Mouse (Mus musculus) forebrain, embryonic 15.5 days (tissue): ENCODE measurements at regions not wholly inside any gene's neighbourhood (a gene's known extent, or its start where the extent isn't known, plus 50 kb on each side); places are given as distances from the start of the nearest gene placed in this dataset.

Experiments used
- ATAC-seq: fragments of 200-750 bp; cut with Nextera tagmentation; replicated peaks from 2 replicates; pipeline ENCODE4 v1.8.0; 2017; ENCODE audit warnings: mild to moderate bottlenecking, moderate TSS enrichment, moderate library complexity
- H3K27ac ChIP-seq: fragments of 300-500 bp; sonication (generic); replicated peaks from 2 replicates; pipeline ENCODE4 v1.5.1; 2015; ENCODE audit warnings: mild to moderate bottlenecking, inconsistent platforms
- H3K27me3 ChIP-seq: fragments of 300-500 bp; sonication (generic); 2 replicates; pipeline ENCODE4 v1.6.1; 2015; ENCODE audit warnings: inconsistent platforms
- H3K36me3 ChIP-seq: fragments of 300-500 bp; sonication (generic); 2 replicates; pipeline ENCODE4 v1.6.1; 2015; ENCODE audit warnings: mild to moderate bottlenecking, inconsistent platforms
- H3K4me1 ChIP-seq: fragments of 300-500 bp; sonication (generic); 2 replicates; pipeline ENCODE4 v1.6.1; 2015; ENCODE audit warnings: inconsistent platforms
- H3K4me2 ChIP-seq: fragments of 300-500 bp; sonication (generic); replicated peaks from 2 replicates; pipeline ENCODE4 v1.6.1; 2015; ENCODE audit warnings: mild to moderate bottlenecking, inconsistent platforms
- H3K4me3 ChIP-seq: fragments of 300-500 bp; sonication (generic); 2 replicates; pipeline ENCODE4 v1.5.1; 2015; ENCODE audit warnings: mild to moderate bottlenecking, inconsistent platforms
- H3K9ac ChIP-seq: fragments of 300-500 bp; sonication (generic); replicated peaks from 2 replicates; pipeline ENCODE4 v1.6.1; 2015; ENCODE audit warnings: mild to moderate bottlenecking, inconsistent platforms
- H3K9me3 ChIP-seq: fragments of 300-500 bp; sonication (generic); 2 replicates; pipeline ENCODE4 v1.6.1; 2016; ENCODE audit warnings: inconsistent platforms
- WGBS: fragments of 180-500 bp; shearing (Covaris S2); methylation state at CpG from one replicate; pipeline ENCODE4 v1.1.7; 2015; ENCODE audit warnings: mixed read lengths; 5-methylcytosine and 5-hydroxymethylcytosine counted together

- H3K27ac ChIP-seq = no peak overlapping the region
- no peaks in the 10 kb centered on the region for H3K4me1 ChIP-seq
- no peak overlapping the region for H3K4me2 ChIP-seq
- H3K27me3 ChIP-seq = no peaks in the 10 kb centered on the region
- no peaks in the 10 kb centered on the region for H3K36me3 ChIP-seq
- H3K9me3 ChIP-seq = no peaks in the 10 kb centered on the region
- no peak overlapping the region for H3K4me3 ChIP-seq
- no peak overlapping the region for H3K9ac ChIP-seq
- no peak for ATAC-seq
- 87% methylated on average over 9 of the region's 9 CpGs for WGBS
These were observed 431.0 kb downstream of the Tbc1d22a start for GRCm38 (mm10) chr15:86645244-86645643.

GRCm38 (mm10) chr15:86648131-86648530, 433.9 kb downstream of the Tbc1d22a start:
- ATAC-seq = no peak
- H3K27me3 ChIP-seq = no peaks in the 10 kb centered on the region
- H3K4me2 ChIP-seq = no peak overlapping the region
- no peaks in the 10 kb centered on the region for H3K36me3 ChIP-seq
- 85% methylated on average over 3 of the region's 3 CpGs for WGBS
- no peaks in the 10 kb centered on the region for H3K9me3 ChIP-seq
- no peaks in the 10 kb centered on the region for H3K4me1 ChIP-seq
- no peak overlapping the region for H3K27ac ChIP-seq
- H3K4me3 ChIP-seq = no peak overlapping the region
- no peak overlapping the region for H3K9ac ChIP-seq

DNA sequence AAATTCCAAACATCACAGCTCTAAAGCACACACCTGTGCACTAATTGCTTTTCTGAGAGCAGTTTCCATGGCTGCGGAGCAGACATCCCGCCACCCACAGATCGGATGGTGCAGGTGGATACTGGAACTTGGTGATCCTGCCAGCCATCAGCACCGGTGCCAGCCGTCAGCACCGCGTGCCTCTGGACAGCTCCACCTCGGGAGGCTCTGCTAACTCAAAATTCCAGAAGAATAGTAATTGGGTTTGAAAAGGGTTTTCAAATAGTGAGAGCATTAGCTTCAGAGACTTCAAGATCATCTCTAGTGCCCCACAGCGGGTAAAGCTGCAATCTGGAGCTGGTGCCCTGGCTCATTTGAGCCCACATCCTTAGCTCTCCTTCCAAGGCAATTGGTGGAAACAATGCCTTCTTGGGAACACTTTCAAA, 458.8 kb downstream of the Tbc1d22a start:
- 0 out of 2 replicates have a peak, but pooled peaks cover 8% of the 10 kb centered on the region for H3K27me3 ChIP-seq
- ATAC-seq = peak; percentile 84
- no peaks in the 10 kb centered on the region for H3K9me3 ChIP-seq
- 14% methylated on average over 9 of the region's 9 CpGs for WGBS
- peaks cover 8% of the 10 kb centered on the region for H3K4me1 ChIP-seq
- no peak overlapping the region for H3K4me2 ChIP-seq
- no peak overlapping the region for H3K9ac ChIP-seq
- no peaks in the 10 kb centered on the region for H3K36me3 ChIP-seq
- no peak overlapping the region for H3K4me3 ChIP-seq
- H3K27ac ChIP-seq = no peak overlapping the region

DNA sequence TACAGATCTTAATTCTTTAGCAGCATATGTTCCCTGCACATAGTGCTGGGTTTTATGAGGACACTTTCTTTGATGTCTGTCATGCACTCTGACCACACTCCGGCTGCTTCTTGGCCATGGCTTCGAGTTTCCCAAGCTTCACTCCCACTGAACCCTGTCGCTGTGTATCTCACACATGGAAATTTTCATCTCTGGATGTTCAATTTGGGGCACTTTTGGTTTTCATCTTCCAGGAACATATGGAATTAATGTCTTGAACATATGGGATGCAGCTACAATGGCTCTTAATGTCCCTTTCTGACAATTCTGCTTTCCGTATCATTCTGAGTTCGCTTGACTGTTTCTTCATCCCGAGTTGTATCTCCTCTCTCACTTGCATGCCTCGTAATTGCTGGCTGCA, 462.8 kb downstream of the Tbc1d22a start:
- no peak overlapping the region for H3K27ac ChIP-seq
- no peaks in the 10 kb centered on the region for H3K9me3 ChIP-seq
- ATAC-seq = no peak
- H3K9ac ChIP-seq = no peak overlapping the region
- peaks cover 8% of the 10 kb centered on the region for H3K4me1 ChIP-seq
- H3K36me3 ChIP-seq = no peaks in the 10 kb centered on the region
- no peak overlapping the region for H3K4me2 ChIP-seq
- no peak overlapping the region for H3K4me3 ChIP-seq
- no peaks in the 10 kb centered on the region for H3K27me3 ChIP-seq
- WGBS = 77% methylated on average over 7 of the region's 7 CpGs

DNA sequence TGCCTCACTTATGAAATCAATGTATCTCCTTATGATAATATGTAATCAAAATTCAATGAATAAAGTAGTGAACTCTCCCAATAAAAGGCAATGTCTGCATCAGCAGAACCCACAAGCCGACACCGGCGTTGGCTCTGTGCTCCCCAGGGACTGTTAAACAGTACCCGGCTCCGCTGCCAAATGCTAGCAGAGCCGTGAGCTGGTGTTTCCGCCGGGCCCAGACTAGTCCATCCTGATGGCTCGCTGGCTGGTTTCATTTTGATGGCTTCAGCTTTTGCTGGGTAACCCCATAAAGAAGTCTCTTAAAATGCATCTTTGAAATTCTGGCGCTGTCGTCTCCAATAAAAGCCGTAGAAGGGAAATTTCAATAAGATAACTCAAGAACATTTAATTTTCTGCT, 468.8 kb downstream of the Tbc1d22a start:
- H3K4me2 ChIP-seq = no peak overlapping the region
- no peak for ATAC-seq
- H3K9me3 ChIP-seq = no peaks in the 10 kb centered on the region
- H3K36me3 ChIP-seq = no peaks in the 10 kb centered on the region
- no peaks in the 10 kb centered on the region for H3K27me3 ChIP-seq
- no peak overlapping the region for H3K9ac ChIP-seq
- no peak overlapping the region for H3K4me3 ChIP-seq
- no peak overlapping the region for H3K27ac ChIP-seq
- 86% methylated on average over 12 of the region's 12 CpGs for WGBS
- no peaks in the 10 kb centered on the region for H3K4me1 ChIP-seq

DNA sequence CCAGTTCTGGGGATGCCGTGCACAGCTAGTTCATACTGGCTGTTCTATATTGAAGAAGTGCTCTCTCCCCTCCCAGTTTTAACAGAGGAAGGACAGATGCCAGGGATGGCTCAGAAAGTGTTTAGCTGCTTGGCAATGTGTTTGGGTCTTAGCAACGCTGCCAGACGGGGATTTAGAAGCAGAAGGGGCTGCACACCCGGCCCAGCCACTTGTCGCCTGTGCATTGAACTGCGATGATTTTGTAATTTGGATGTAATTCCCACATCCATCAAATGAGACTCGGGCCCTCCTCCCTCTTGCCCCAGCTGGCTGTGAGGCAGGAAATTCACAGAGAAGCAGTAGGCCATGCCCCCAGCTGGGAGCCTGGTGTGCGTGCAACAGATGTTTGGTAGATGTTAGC, 475.4 kb downstream of the Tbc1d22a start:
- H3K4me1 ChIP-seq = peaks cover 11% of the 10 kb centered on the region
- ATAC-seq = peak; percentile 64
- H3K9me3 ChIP-seq = no peaks in the 10 kb centered on the region
- no peak overlapping the region for H3K9ac ChIP-seq
- no peaks in the 10 kb centered on the region for H3K27me3 ChIP-seq
- H3K27ac ChIP-seq = no peak overlapping the region
- no peak overlapping the region for H3K4me3 ChIP-seq
- H3K4me2 ChIP-seq = no peak overlapping the region
- WGBS = 26% methylated on average over 8 of the region's 8 CpGs
- no peaks in the 10 kb centered on the region for H3K36me3 ChIP-seq

GRCm38 (mm10) chr15:86696806-86697205, 482.5 kb downstream of the Tbc1d22a start:
- 65% methylated on average over 4 of the region's 4 CpGs for WGBS
- no peaks in the 10 kb centered on the region for H3K27me3 ChIP-seq
- H3K4me1 ChIP-seq = no peaks in the 10 kb centered on the region
- no peak overlapping the region for H3K9ac ChIP-seq
- H3K4me2 ChIP-seq = no peak overlapping the region
- H3K4me3 ChIP-seq = no peak overlapping the region
- no peaks in the 10 kb centered on the region for H3K36me3 ChIP-seq
- no peak overlapping the region for H3K27ac ChIP-seq
- ATAC-seq = no peak
- no peaks in the 10 kb centered on the region for H3K9me3 ChIP-seq

GRCm38 (mm10) chr15:86710429-86710828, 496.2 kb downstream of the Tbc1d22a start:
- no peaks in the 10 kb centered on the region for H3K4me1 ChIP-seq
- no peak overlapping the region for H3K4me2 ChIP-seq
- no peak overlapping the region for H3K27ac ChIP-seq
- H3K27me3 ChIP-seq = no peaks in the 10 kb centered on the region
- WGBS = 85% methylated on average over 2 of the region's 2 CpGs
- no peak for ATAC-seq
- no peak overlapping the region for H3K4me3 ChIP-seq
- H3K36me3 ChIP-seq = no peaks in the 10 kb centered on the region
- no peak overlapping the region for H3K9ac ChIP-seq
- H3K9me3 ChIP-seq = no peaks in the 10 kb centered on the region

GRCm38 (mm10) chr15:86718376-86718775, 504.1 kb downstream of the Tbc1d22a start:
- H3K27ac ChIP-seq = no peak overlapping the region
- WGBS = 47% methylated on average over 9 of the region's 9 CpGs
- H3K4me1 ChIP-seq = no peaks in the 10 kb centered on the region
- H3K4me2 ChIP-seq = no peak overlapping the region
- H3K9me3 ChIP-seq = no peaks in the 10 kb centered on the region
- no peak overlapping the region for H3K9ac ChIP-seq
- H3K27me3 ChIP-seq = no peaks in the 10 kb centered on the region
- no peak for ATAC-seq
- H3K4me3 ChIP-seq = no peak overlapping the region
- H3K36me3 ChIP-seq = no peaks in the 10 kb centered on the region

DNA sequence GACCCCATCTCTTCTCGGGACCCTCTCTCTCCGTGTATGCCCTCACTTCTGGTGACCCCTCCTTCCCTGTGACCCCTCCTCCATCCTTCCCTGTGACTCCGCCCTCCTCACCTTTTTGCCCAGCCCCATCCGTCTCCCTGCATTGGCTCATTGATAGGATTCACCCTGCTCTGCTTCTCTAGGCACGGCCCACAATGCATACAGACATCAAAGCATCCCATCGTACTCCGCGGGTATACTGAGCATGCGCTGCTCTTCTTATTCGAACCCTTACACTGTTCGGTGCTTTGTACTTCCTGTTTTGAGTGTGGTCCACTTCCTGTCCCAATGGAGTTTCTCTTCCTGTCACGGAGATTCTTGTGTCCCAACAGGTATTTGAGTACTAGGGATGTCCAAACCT, 504.8 kb downstream of the Tbc1d22a start:
- ATAC-seq = no peak
- H3K4me1 ChIP-seq = no peaks in the 10 kb centered on the region
- no peak overlapping the region for H3K27ac ChIP-seq
- 87% methylated on average over 12 of the region's 12 CpGs for WGBS
- H3K4me2 ChIP-seq = no peak overlapping the region
- no peak overlapping the region for H3K9ac ChIP-seq
- H3K9me3 ChIP-seq = no peaks in the 10 kb centered on the region
- H3K27me3 ChIP-seq = no peaks in the 10 kb centered on the region
- H3K36me3 ChIP-seq = no peaks in the 10 kb centered on the region
- H3K4me3 ChIP-seq = no peak overlapping the region

- H3K4me3 ChIP-seq = no peak overlapping the region
- H3K4me2 ChIP-seq = no peak overlapping the region
- no peak for ATAC-seq
- no peaks in the 10 kb centered on the region for H3K27me3 ChIP-seq
- H3K4me1 ChIP-seq = no peaks in the 10 kb centered on the region
- 87% methylated on average over 5 of the region's 5 CpGs for WGBS
- H3K27ac ChIP-seq = no peak overlapping the region
- no peaks in the 10 kb centered on the region for H3K9me3 ChIP-seq
- H3K36me3 ChIP-seq = no peaks in the 10 kb centered on the region
- H3K9ac ChIP-seq = no peak overlapping the region
These were observed 506.9 kb downstream of the Tbc1d22a start for GRCm38 (mm10) chr15:86721131-86721530.

DNA sequence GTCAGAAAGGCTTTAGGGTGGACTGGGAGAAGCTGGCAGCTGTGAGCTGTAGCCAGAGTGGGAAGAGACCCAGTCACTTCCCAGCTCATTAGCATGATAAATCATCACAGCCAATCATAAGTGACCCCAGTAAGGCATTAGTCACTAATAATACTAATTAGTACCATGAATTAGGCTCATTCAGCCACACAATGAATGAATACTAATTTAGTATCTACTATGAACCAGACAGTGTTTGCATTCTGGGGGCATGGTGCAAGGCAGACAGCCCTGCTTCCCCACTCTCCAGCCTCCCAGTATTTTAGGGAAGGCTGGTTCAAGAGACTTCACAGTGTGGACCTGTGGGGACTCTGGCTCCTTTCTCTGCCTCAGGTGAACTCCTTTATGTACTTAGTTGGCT, 523.7 kb downstream of the Tbc1d22a start:
- H3K4me3 ChIP-seq = no peak overlapping the region
- 0 out of 2 replicates have a peak overlapping the region, but pooled peaks have one; percentile 16 for H3K27ac ChIP-seq
- H3K9ac ChIP-seq = no peak overlapping the region
- no peak overlapping the region for H3K4me2 ChIP-seq
- peaks cover 10% of the 10 kb centered on the region; the same call in 1 of the 2 replicates for H3K4me1 ChIP-seq
- no peaks in the 10 kb centered on the region for H3K9me3 ChIP-seq
- H3K27me3 ChIP-seq = no peaks in the 10 kb centered on the region
- no peaks in the 10 kb centered on the region for H3K36me3 ChIP-seq
- no peak; the same call in 1 of the 2 replicates for ATAC-seq

DNA sequence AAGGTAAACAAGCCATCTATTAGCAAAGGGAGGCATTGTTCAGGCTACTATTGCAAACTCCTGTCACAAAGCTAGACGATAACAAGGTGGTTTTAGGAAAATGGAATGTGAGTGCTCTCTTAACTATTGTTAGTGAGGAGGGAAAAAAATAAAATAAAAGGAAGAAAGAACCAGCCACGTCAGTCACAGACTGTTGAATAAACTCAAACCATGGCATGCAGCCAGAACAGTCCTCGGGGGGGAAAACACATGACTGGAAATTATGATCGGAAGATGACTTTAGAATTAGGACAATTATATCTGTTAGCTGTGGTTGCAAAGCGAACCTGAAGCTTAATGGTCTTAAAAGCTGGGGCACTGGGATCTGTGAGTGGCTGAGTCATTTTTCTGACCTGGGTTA, 524.1 kb downstream of the Tbc1d22a start:
- no peak for ATAC-seq
- H3K9ac ChIP-seq = no peak overlapping the region
- H3K36me3 ChIP-seq = no peaks in the 10 kb centered on the region
- 0 out of 2 replicates have a peak overlapping the region, but pooled peaks have one; percentile 16 for H3K27ac ChIP-seq
- 36% methylated on average over 5 of the region's 5 CpGs for WGBS
- H3K4me1 ChIP-seq = peaks cover 10% of the 10 kb centered on the region; the same call in 1 of the 2 replicates
- H3K4me2 ChIP-seq = no peak overlapping the region
- no peak overlapping the region for H3K4me3 ChIP-seq
- H3K9me3 ChIP-seq = no peaks in the 10 kb centered on the region
- no peaks in the 10 kb centered on the region for H3K27me3 ChIP-seq
